Mouse (Mus musculus): Measurements from ENCODE around the gene Cysrt1. TPM values are rescaled to one million over a fixed set of nuclear protein-coding genes. Genes with fewer than 3 reads are reported as not detected.
A peak's percentile ranks its signal among the peaks of the same experiment; 100 is the strongest.

Gene Cysrt1
- polyA plus RNA-seq, 1 experiment from 2014 or later = 0.22 TPM

DNA sequence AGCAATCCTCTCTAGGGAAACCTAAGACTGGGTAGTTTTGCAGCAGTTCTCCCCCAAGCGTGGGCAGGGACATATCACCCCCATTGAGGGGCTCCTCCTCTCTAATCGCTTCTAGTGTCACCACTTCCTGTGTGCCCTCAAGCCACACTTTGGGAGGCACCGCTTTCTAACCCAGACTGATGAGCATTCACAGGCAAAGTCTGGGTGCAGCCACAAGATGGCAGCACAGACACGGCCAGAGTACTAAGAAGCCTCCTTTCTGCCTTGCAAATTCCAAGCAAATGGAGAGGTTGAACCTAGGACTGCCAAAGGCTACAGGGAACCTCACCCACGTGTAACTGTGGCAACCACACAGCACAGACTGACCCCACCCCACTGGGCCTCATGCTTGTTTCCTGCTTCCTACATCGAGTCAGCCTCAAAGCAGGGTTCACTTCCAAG is 48.9 kb downstream of the Cysrt1 start:
- 5% methylated on average over 6 of the region's 6 CpGs for WGBS
- H3K9me3 ChIP-seq = no peaks in the 10 kb centered on the region
- DNase-seq (ENCODE audit: extremely low spot score, low spot score) = peak; percentile 84
- H3K36me3 ChIP-seq (replicated peaks) = peaks cover 6% of the 10 kb centered on the region
- peaks cover 45% of the 10 kb centered on the region for H3K4me1 ChIP-seq
- H3K4me3 ChIP-seq = no peak overlapping the region
- peaks cover 45% of the 10 kb centered on the region for H3K27me3 ChIP-seq (ENCODE audit: poor library complexity, severe bottlenecking)
- H3K27ac ChIP-seq = no peak overlapping the region

Other genes starting within 250 kb of the Cysrt1 start
- gene Nsmf, start 188.1 kb downstream of the Cysrt1 start, polyA plus RNA-seq (2016; fragmentation: Nextera tagmentation; extraction: Ambion mirVana) = 62.7 and 64.7 TPM in 2 replicates
- gene Entpd8, start 162.1 kb downstream of the Cysrt1 start, polyA plus RNA-seq (2016; fragmentation: Nextera tagmentation; extraction: Ambion mirVana) = not detected in 2 replicates
- 0.26 and 0.29 TPM in 2 replicates for gene Noxa1, start 147.3 kb downstream of the Cysrt1 start, polyA plus RNA-seq (2016; fragmentation: Nextera tagmentation; extraction: Ambion mirVana)
- gene Nrarp, start 61.7 kb downstream of the Cysrt1 start, polyA plus RNA-seq (2016; fragmentation: Nextera tagmentation; extraction: Ambion mirVana) = 37.4 and 40.7 TPM in 2 replicates
- 1.3 and 1.5 TPM in 2 replicates for gene Tor4a, start 45.6 kb downstream of the Cysrt1 start, polyA plus RNA-seq (2016; fragmentation: Nextera tagmentation; extraction: Ambion mirVana)
- gene Nelfb, start 31.0 kb downstream of the Cysrt1 start, polyA plus RNA-seq (2016; fragmentation: Nextera tagmentation; extraction: Ambion mirVana) = 128 and 130 TPM in 2 replicates
- gene Stpg3, start 27.8 kb downstream of the Cysrt1 start, polyA plus RNA-seq (2016; fragmentation: Nextera tagmentation; extraction: Ambion mirVana) = not detected in 2 replicates
- 0.67 and 0.80 TPM in 2 replicates for gene Fam166a, start 23.7 kb downstream of the Cysrt1 start, polyA plus RNA-seq (2016; fragmentation: Nextera tagmentation; extraction: Ambion mirVana)
- gene Tubb4b, start 17.8 kb downstream of the Cysrt1 start, polyA plus RNA-seq (2016; fragmentation: Nextera tagmentation; extraction: Ambion mirVana) = 736 and 780 TPM in 2 replicates
- gene Slc34a3, start 8.1 kb downstream of the Cysrt1 start, polyA plus RNA-seq (2016; fragmentation: Nextera tagmentation; extraction: Ambion mirVana) = not detected in 2 replicates
- not detected in 2 replicates for gene Rnf224, start 5.7 kb downstream of the Cysrt1 start, polyA plus RNA-seq (2016; fragmentation: Nextera tagmentation; extraction: Ambion mirVana)
- gene Rnf208, start 197 bp downstream of the Cysrt1 start, polyA plus RNA-seq (2016; fragmentation: Nextera tagmentation; extraction: Ambion mirVana) = 23.3 and 26.5 TPM in 2 replicates
- gene AL732309.1, start 4.4 kb upstream of the Cysrt1 start, polyA plus RNA-seq (2016; fragmentation: Nextera tagmentation; extraction: Ambion mirVana) = 6.9 and 7.0 TPM in 2 replicates
- gene Tmem203, start 13.0 kb upstream of the Cysrt1 start, polyA plus RNA-seq (2016; fragmentation: Nextera tagmentation; extraction: Ambion mirVana) = 15.9 and 17.9 TPM in 2 replicates
- 6.5 and 8.3 TPM in 2 replicates for gene Tprn, start 20.2 kb upstream of the Cysrt1 start, polyA plus RNA-seq (2016; fragmentation: Nextera tagmentation; extraction: Ambion mirVana)
- gene Ssna1, start 30.0 kb upstream of the Cysrt1 start, polyA plus RNA-seq (2016; fragmentation: Nextera tagmentation; extraction: Ambion mirVana) = 231 and 247 TPM in 2 replicates
- 136 and 142 TPM in 2 replicates for gene Anapc2, start 30.0 kb upstream of the Cysrt1 start, polyA plus RNA-seq (2016; fragmentation: Nextera tagmentation; extraction: Ambion mirVana)
- gene Tmem210, start 45.7 kb upstream of the Cysrt1 start, polyA plus RNA-seq (2016; fragmentation: Nextera tagmentation; extraction: Ambion mirVana) = not detected in 2 replicates
- not detected in 2 replicates for gene Lrrc26, start 47.5 kb upstream of the Cysrt1 start, polyA plus RNA-seq (2016; fragmentation: Nextera tagmentation; extraction: Ambion mirVana)
- 0.87 and 1.3 TPM in 2 replicates for gene Grin1, start 76.7 kb upstream of the Cysrt1 start, polyA plus RNA-seq (2016; fragmentation: Nextera tagmentation; extraction: Ambion mirVana)
- 53.5 and 58.9 TPM in 2 replicates for gene Man1b1, start 89.9 kb upstream of the Cysrt1 start, polyA plus RNA-seq (2016; fragmentation: Nextera tagmentation; extraction: Ambion mirVana)
- 17.6 and 21.8 TPM in 2 replicates for gene Dpp7, start 113.9 kb upstream of the Cysrt1 start, polyA plus RNA-seq (2016; fragmentation: Nextera tagmentation; extraction: Ambion mirVana)
- 7.3 and 7.9 TPM in 2 replicates for gene Uap1l1, start 123.2 kb upstream of the Cysrt1 start, polyA plus RNA-seq (2016; fragmentation: Nextera tagmentation; extraction: Ambion mirVana)
- gene Sapcd2, start 129.9 kb upstream of the Cysrt1 start, polyA plus RNA-seq (2016; fragmentation: Nextera tagmentation; extraction: Ambion mirVana) = 93.7 and 96.1 TPM in 2 replicates
- gene Entpd2, start 153.4 kb upstream of the Cysrt1 start, polyA plus RNA-seq (2016; fragmentation: Nextera tagmentation; extraction: Ambion mirVana) = 0.11 TPM in 1 of 2 replicates, not detected in the other
- gene Npdc1, start 156.9 kb upstream of the Cysrt1 start, polyA plus RNA-seq (2016; fragmentation: Nextera tagmentation; extraction: Ambion mirVana) = 53.4 and 62.2 TPM in 2 replicates
- not detected in 2 replicates for gene Fut7, start 180.8 kb upstream of the Cysrt1 start, polyA plus RNA-seq (2016; fragmentation: Nextera tagmentation; extraction: Ambion mirVana)
- 8.8 and 9.0 TPM in 2 replicates for gene Abca2, start 186.3 kb upstream of the Cysrt1 start, polyA plus RNA-seq (2016; fragmentation: Nextera tagmentation; extraction: Ambion mirVana)
- gene Clic3, start 214.4 kb upstream of the Cysrt1 start, polyA plus RNA-seq (2016; fragmentation: Nextera tagmentation; extraction: Ambion mirVana) = 0.57 TPM in 2 replicates
- 12.4 and 15.5 TPM in 2 replicates for gene Paxx, start 218.6 kb upstream of the Cysrt1 start, polyA plus RNA-seq (2016; fragmentation: Nextera tagmentation; extraction: Ambion mirVana)
- gene Ptgds, start 227.6 kb upstream of the Cysrt1 start, polyA plus RNA-seq (2016; fragmentation: Nextera tagmentation; extraction: Ambion mirVana) = 0.31 TPM in 1 of 2 replicates, not detected in the other

All from forebrain, embryonic 10.5 days (tissue).